Mouse (Mus musculus) adrenal gland, postnatal 36 days (tissue): Measurements from ENCODE around the gene Snapc5. TPM values are rescaled to one million over a fixed set of nuclear protein-coding genes. Genes with fewer than 3 reads are reported as not detected.
"Not testable (repeated sequence)": the region's sequence is repeated elsewhere in the genome, so short reads cannot be mapped to it uniquely, and the experiment has no call there.

ENCODE experiments used
- DNase-seq, 2 experiments: peaks; one replicate each; pipeline ENCODE4 v3.0.0; 2021; ENCODE audit warnings: mixed read lengths in 1 of 2
- long read RNA-seq, 2 experiments: library from polyadenylated mRNA; stranded (forward); transcript quantifications; one replicate each; pipeline ENCODE4 v2.0.0; 2021; ENCODE audit warnings: borderline sequencing depth in 2 of 2
- total RNA-seq, 2 experiments: library from RNA; stranded (reverse); gene quantifications; 2 replicates each; pipeline ENCODE4 v1.2.3; 2021

Snapc5 gene
- 10 to 100 TPM; 20.7 to 21.3 TPM for total RNA-seq
- long read RNA-seq, experiment 1, transcript Snapc5-201 (3 exons, 1,228 nt) = major isoform, 38 of 47 reads
- long read RNA-seq, experiment 1, partial matches to known transcripts = 7 of 47 reads
- long read RNA-seq, experiment 1, other reads (novel, unspliced or antisense) = 2 of 47 reads
- long read RNA-seq, experiment 2, transcript Snapc5-201 (3 exons, 1,228 nt) = major isoform, 11 of 11 reads
- long read RNA-seq, experiment 2, partial matches to known transcripts = 0 of 11 reads
- long read RNA-seq, experiment 2, other reads (novel, unspliced or antisense) = 0 of 11 reads

DNA sequence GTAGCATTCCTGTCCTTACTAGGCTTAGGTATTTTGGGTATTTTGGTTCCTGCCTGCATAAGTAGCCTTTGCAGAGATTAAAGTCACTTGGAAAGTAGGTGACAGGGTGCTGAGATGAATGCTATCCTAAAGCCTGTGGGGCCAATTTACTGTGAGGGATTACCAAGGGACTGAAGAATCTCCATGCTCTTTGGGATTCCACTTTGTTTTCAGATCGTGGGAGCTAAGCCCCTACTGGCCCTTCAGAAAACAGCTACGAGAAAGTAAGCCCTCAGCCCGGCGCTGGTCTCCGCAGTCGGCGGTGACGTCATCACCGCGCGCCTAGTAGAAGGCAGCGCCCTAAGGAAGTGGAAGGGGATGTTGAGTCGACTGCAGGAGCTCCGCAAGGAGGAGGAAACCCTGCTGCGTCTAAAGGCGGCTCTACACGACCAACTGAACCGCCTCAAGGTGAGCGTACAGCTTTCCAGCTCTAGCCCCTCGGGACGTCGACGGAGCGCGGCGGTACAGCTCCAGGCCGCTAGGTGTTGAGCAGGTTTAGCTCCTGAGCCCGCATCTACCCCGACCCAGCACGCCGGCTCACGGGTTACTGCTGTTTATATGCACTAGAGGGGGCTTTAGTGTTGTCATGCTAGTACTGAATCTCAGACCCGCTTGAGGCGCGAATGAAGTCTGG, at the start of gene Snapc5:
TSS of gene Snapc5 (plus strand) at position 301 of the 673 bp plus-strand sequence.
- DNase-seq = peak; percentile 88 to 93

DNA sequence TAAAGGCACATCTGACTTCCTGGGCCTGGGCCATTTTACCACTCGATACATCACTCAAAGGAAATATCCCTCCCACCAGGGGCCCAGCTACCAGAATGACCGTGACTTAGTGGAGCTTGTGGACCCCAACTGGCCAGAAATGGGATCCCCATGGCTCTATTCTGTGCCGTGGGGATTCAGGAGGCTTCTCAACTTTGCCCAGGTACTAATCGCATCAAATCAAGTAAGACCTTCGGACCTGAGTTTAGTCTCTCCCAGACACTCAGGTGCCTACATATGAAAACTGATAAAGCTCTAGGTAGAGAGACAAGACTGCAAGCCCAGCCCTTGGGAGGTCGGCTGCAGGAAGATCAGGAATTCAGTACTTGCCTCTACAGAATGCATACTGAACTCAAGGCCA, 47.5 kb upstream of the Snapc5 start:
- no peak for DNase-seq

- DNase-seq = peak; percentile 32 to 49
Observed at GRCm38 (mm10) chr9:64138896-64139295, 40.2 kb upstream of the Snapc5 start.

- DNase-seq = no peak
Observed at GRCm38 (mm10) chr9:64139879-64140278, 39.2 kb upstream of the Snapc5 start.

DNA sequence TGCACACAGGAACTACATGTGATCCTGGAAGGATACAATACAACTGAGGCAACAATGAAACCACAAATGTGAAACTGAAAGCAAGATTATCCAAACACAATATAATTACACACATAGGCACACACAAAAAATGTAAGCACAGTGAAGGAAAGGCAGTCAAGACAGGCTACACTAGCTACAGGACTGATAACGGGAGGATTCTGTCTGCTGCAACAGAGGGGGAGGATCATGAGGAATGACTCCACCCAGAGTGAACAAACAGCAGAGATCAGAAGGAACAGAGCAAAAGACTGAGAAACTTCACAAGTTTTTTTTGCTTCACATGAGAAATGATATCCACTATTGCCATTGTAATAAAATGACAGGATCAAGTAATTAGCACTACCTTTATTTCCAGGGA, 22.4 kb upstream of the Snapc5 start:
- no peak for DNase-seq

DNA sequence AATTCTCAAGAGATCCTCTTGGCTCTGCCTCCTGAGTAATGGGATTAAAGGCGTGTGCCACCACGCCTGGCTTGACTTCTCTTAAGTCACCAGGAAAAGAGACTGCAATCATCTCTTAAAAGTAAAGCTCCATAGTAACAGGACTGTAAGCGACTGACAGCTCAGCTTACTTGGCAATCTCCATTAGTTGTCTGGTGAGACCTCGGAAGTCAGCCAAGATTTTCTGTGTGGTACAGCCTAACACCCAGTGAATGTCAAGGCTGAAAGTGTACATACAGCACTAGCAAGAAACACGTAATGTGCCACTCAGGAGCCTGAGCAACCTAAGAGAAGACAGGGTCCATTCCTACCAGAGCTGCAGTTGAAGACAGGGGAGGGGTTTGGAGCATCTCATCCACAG, 18.6 kb upstream of the Snapc5 start:
- peak; percentile 68 to 71 for DNase-seq

DNA sequence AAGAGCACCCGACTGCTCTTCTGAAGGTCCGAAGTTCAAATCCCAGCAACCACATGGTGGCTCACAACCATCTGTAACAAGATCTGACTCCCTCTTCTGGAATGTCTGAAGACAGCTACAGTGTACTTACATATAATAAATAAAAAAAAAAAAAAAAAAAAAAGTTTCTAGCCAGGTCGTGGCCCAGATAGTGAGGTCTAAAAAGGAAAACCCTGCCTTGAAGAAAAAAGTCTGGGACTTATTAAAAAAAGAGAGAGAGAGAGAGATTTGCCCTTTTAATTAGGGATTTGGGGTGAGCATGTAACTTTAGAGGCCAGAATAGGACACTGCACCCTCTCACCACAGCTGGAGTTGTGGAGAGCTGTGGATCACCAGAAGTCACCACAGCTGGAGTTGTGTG, 9.1 kb upstream of the Snapc5 start:
- DNase-seq = not testable (repeated sequence)

GRCm38 (mm10) chr9:64172145-64172815, 6.8 kb upstream of the Snapc5 start:
- DNase-seq = no peak

GRCm38 (mm10) chr9:64172816-64173665, 6.0 kb upstream of the Snapc5 start, which contains the start of the genes Zwilch and Rpl4:
TSS of gene Zwilch (minus strand) at chr9:64173104.
TSS of gene Rpl4 (plus strand) at chr9:64173375.
- peak; percentile 83 for DNase-seq

DNA sequence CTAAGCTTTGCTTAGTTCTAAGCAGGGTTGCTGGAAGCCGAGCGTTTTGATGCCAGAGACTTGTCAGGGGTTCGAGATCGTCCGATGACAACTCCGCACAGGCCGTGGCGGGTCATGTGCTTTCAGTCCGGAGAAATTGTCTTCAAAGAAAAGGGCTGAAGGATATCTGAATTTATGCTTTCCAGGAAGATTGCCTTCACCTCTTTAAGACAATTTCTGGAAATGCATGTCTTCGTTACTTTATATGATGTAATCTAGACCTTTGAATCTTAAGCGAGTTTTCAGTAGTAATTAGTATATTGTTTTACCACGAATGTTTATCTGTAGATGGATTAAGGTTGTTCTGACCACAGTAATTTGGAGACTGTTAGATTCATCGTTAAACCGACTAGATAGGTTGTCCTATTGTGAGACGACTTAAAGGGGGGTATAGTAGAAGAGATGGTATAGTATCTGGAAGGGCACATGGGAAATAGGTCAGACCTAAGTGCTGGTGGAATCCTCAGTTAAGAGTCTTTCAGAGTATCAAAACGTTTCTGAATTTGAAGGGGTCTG, 5.3 kb upstream of the Snapc5 start:
- no peak for DNase-seq

DNA sequence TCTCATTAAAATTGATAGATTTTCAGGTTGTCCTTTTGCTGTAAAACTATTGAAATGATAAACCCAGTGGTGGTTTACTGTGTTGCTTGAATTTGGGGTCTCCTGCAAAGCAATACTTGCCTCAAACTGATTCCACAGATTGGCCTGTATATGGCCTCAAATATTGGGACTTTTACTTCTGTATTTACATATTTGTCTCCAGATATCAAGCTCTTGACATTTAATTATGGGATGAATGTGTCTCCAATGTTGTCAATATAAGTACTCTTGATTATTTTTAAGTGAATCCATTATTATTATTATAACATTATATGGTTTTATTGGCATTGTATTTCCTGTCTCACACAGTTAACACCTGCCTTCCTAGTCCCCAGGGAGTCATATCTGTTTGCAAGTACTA, 4.7 kb upstream of the Snapc5 start:
- no peak for DNase-seq

- no peak for DNase-seq
Observed at GRCm38 (mm10) chr9:64174766-64175165, 4.3 kb upstream of the Snapc5 start.

DNA sequence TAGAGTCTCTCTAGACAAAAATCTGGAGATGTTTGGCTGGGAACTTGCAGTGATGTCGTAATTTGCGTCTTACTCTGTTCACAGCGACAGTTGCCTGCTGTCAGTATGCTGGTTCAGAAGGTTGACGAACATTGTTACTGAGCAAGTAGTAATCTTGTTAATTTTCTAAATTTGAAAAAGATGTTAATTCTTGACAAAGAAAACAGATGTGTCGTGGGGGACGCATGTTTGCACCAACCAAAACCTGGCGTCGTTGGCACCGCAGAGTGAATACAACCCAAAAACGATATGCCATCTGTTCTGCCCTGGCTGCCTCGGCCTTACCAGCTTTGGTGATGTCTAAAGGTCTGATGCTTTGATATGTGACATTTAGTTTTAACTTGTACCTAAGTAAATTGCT, 3.7 kb upstream of the Snapc5 start:
- no peak for DNase-seq

- DNase-seq = no peak
Observed at GRCm38 (mm10) chr9:64178610-64178973, 482 bp upstream of the Snapc5 start.

- DNase-seq = not testable (repeated sequence)
Observed at GRCm38 (mm10) chr9:64183295-64183694, 4.2 kb downstream of the Snapc5 start.

DNA sequence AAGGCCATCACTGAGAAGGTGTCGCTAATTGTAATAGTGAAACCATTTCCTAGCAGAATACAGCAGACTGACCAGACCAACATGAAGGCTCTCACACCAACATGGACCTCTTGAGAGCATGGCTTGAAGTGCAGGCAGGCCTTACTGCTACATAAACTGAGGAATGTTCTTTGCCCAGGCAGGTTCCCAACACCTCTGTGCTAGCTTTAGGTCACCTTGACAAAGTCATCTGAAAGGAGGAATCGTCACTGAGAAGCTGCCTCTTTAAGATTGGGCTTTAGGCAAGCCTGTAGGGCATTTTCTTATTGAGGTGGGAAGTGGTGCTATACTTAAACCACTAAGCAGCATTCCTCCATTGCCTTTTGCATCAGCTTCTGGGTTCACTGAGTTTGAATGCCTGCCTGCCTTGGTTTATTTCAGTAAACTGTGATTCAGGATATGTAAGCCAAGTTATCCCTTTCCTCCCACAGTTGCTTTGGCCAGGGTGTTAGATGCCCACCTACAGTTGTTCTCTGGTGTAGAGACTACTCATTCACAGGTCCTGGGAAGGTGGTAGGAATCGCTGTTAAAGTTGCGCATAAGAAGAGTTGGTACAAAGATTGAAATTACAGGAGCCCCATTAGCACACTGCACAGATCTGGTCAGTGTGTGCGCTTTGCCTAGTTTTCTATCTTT, 5.2 kb downstream of the Snapc5 start:
- no peak for DNase-seq

DNA sequence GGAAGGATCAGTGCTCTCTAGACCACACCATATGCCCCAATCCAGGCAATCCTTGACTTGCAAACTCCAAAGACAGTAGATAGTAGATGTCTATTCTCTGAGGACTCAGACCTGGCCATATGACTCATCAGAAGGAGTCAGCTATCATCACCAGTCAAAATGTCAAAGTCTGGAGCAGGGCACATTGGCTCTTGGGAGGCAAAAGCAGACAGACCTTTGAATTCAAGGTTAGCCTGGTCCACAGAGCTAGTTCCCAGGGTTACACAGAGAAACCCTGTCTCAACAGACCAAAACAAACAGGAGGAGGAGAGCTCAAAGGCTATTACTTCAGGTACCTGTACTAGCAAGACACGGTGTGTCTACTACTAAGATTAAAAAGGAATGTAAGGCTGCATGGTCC, 14.8 kb downstream of the Snapc5 start:
- DNase-seq = peak; percentile 28 to 31

- no peak for DNase-seq
Observed at GRCm38 (mm10) chr9:64195554-64195953, 16.5 kb downstream of the Snapc5 start.

DNA sequence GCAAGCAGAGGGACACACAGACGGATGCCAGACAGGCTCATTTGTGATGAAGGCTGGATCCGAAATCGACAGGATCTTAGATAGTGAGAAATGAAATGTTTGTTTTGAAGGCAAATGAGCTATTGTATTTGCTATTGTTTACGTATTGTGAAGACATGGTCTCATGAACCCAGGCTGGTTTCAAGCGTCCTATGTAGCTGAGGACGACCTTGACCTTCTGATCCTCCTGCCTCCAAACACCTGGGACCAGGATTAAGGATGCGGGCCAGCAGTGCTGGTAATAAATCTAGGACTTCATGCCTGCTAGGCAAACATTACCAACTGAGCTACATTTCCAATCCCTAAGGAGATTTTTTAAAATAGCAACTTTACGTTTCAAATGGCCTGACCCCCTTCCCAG, 18.4 kb downstream of the Snapc5 start:
- DNase-seq = no peak

DNA sequence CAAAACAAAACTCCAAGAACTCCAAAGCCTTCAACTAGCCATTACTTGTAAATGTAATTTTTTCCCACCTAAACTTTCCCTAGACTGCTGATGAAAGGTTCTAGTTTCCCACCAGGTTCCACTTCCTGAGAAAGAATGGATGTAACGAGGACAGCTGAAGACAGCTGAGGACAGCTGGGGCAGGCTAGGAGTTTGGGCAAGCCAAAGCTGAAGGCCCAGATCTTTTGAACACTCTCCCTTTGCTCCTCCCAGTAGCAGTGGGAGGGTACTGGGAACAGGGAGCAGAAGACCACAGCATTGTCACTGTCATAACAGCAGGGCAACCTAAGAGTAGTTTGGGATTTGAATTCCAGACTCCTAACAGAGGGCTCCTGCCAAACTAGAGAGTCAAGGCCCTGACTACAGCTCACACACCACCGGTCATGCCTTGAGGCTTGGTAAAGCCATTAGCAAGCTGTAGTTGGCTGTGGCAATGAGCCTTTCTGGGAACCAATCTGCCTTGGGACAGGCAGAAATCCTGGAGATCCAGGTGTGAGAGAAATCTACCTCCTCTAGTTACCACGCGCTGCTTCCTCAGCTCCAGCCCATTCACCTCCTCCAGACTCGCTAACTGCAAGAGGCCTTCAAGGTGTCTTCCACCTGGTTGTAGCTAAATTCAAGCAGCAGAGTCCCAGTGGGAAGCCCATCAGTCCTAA, 19.1 kb downstream of the Snapc5 start:
- no peak for DNase-seq
